ENCODE assay signal across 8 mouse cellular contexts in the genomic region with DNA sequence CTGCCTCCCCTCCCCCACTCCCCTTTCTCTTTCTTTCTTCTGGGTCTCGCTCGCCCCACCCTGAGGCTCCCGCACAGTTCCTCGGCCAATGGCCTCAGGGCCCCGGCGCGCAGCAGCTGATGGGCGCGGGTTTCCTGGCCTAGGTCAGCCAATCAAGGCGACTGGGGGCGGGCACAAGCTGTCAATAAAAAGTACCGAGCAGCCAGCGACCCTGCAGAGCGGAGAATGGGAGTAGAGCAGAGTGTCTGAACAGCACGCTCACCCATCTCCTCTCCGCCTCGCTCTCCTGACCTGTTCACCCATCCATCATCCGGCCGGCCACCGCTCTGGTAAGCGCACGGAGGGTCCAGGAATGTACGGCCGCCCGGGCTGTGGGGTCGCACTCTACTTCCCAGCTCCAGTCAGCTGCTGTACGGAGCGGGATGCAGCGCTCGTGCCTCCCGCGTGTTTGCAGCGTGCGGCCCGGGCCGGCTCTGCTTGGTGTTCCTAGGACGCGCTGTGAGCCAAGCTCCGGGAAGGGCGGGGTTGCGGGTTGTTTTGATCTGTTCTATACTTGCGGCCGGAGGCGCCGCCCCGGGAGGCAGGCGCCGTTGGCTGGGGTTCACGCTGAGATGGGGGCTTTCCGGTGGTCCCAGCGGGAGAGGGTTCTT. TPM values are rescaled to one million over a fixed set of nuclear protein-coding genes. Genes with fewer than 3 reads are reported as not detected.
DNase-seq lines count a peak whose midpoint lies in the region; ATAC-seq and TF ChIP-seq lines count a peak whose summit lies in the region.

A gene (plus strand): TSS at position 214 of the 650 bp plus-strand sequence.
A gene (minus strand): TSS at position 498 of the 650 bp plus-strand sequence.

- TF ChIP-seq POLR2A in bone marrow, adult 2 months (IDR thresholded peaks at IDR 0.05; ENCODE audit: borderline replicate concordance, control insufficient read depth, low read depth, low read length) = peak; percentile 99

- ATAC-seq in embryonic facial prominence, embryonic 15.5 days (ENCODE audit: insufficient number of reproducible peaks, low FRiP score, low TSS enrichment, low read depth) = peak; percentile 96
- peak; percentile 97 for ATAC-seq in kidney, embryonic 14.5 days (ENCODE audit: low FRiP score, low TSS enrichment)
- ATAC-seq in limb, embryonic 15.5 days (ENCODE audit: insufficient number of reproducible peaks, low FRiP score, low TSS enrichment, low read depth) = peak; percentile 95

- H3K27me3 ChIP-seq in embryonic facial prominence, embryonic 15.5 days = no peaks in the 10 kb centered on the region
- H3K27me3 ChIP-seq in kidney, embryonic 14.5 days (ENCODE audit: control insufficient read depth, insufficient read depth, low read length) = no peaks in the 10 kb centered on the region
- no peaks in the 10 kb centered on the region for H3K27me3 ChIP-seq in limb, embryonic 15.5 days

- H3K36me3 ChIP-seq in embryonic facial prominence, embryonic 15.5 days = peaks cover 23% of the 10 kb centered on the region; the same call in 1 of the 2 replicates
- peaks cover 21% of the 10 kb centered on the region for H3K36me3 ChIP-seq in kidney, embryonic 14.5 days (ENCODE audit: control insufficient read depth, insufficient read depth, low read length)
- peaks cover 22% of the 10 kb centered on the region for H3K36me3 ChIP-seq in limb, embryonic 15.5 days

- peak within 1 kb of the TSS; percentile 97 for H3K4me3 ChIP-seq in bone marrow, adult 2 months (replicated peaks; ENCODE audit: control insufficient read depth, low read depth, low read length)
- H3K4me3 ChIP-seq in embryonic facial prominence, embryonic 15.5 days (replicated peaks) = peak within 1 kb of the TSS; percentile 85
- peak within 1 kb of the TSS; percentile 88 for H3K4me3 ChIP-seq in kidney, embryonic 14.5 days (ENCODE audit: low read length)
- peak within 1 kb of the TSS; percentile 79 for H3K4me3 ChIP-seq in limb, embryonic 15.5 days

- no peaks in the 10 kb centered on the region for H3K4me1 ChIP-seq in bone marrow, adult 2 months (ENCODE audit: control insufficient read depth, insufficient read depth, low read length)
- H3K4me1 ChIP-seq in embryonic facial prominence, embryonic 15.5 days = peaks cover 26% of the 10 kb centered on the region
- H3K4me1 ChIP-seq in kidney, embryonic 14.5 days (ENCODE audit: control insufficient read depth, insufficient read depth, low read length) = peaks cover 10% of the 10 kb centered on the region; the same call in 1 of the 2 replicates
- peaks cover 26% of the 10 kb centered on the region for H3K4me1 ChIP-seq in limb, embryonic 15.5 days

- peak within 1 kb of the TSS; percentile 97 for H3K27ac ChIP-seq in bone marrow, adult 2 months (ENCODE audit: control insufficient read depth, insufficient read depth, low read depth, low read length, poor library complexity)
- H3K27ac ChIP-seq in embryonic facial prominence, embryonic 15.5 days (replicated peaks) = peak within 1 kb of the TSS; percentile 97
- peak within 1 kb of the TSS; percentile 95 for H3K27ac ChIP-seq in kidney, embryonic 14.5 days (ENCODE audit: low read depth, low read length)
- peak within 1 kb of the TSS; percentile 97 for H3K27ac ChIP-seq in limb, embryonic 15.5 days

- no peaks in the 10 kb centered on the region for H3K9me3 ChIP-seq in embryonic facial prominence, embryonic 15.5 days (replicated peaks)
- no peaks in the 10 kb centered on the region for H3K9me3 ChIP-seq in kidney, embryonic 14.5 days (ENCODE audit: control insufficient read depth, low read length)
- no peaks in the 10 kb centered on the region for H3K9me3 ChIP-seq in limb, embryonic 15.5 days

- H3K4me2 ChIP-seq in embryonic facial prominence, embryonic 15.5 days (replicated peaks) = peak within 1 kb of the TSS; percentile 79
- H3K4me2 ChIP-seq in kidney, embryonic 14.5 days (replicated peaks; ENCODE audit: low read depth, low read length) = peak within 1 kb of the TSS; percentile 81
- peak within 1 kb of the TSS; percentile 82 for H3K4me2 ChIP-seq in limb, embryonic 15.5 days

- no peak for TF ChIP-seq CTCF in bone marrow, adult 2 months (IDR thresholded peaks at IDR 0.05; ENCODE audit: control insufficient read depth, insufficient read depth, low read length)

- H3K9ac ChIP-seq in embryonic facial prominence, embryonic 15.5 days = peak within 1 kb of the TSS; percentile 77
- peak within 1 kb of the TSS; percentile 85 for H3K9ac ChIP-seq in kidney, embryonic 14.5 days (ENCODE audit: low read depth, low read length)
- peak within 1 kb of the TSS; percentile 84 for H3K9ac ChIP-seq in limb, embryonic 15.5 days

- peak; percentile 90 for DNase-seq in 416B (ENCODE audit: low read depth)
- DNase-seq in heart, adult 9 months (ENCODE audit: low spot score in 2 of 2) = peak; percentile 97
- DNase-seq in monocyte, adult 2 months (ENCODE audit: low read depth in 1 of 2, low spot score in 2 of 2) = peak; percentile 79 to 88
- DNase-seq in spleen, postnatal 36 days (ENCODE audit: low spot score in 2 of 2) = peak; percentile 97 to 98

- under 1% methylated on average over 51 of the region's 51 CpGs for WGBS in bone marrow, adult 2 months
- under 1% methylated on average over 51 of the region's 51 CpGs for WGBS in embryonic facial prominence, embryonic 15.5 days
- WGBS in kidney, embryonic 14.5 days = under 1% methylated on average over 51 of the region's 51 CpGs
- WGBS in limb, embryonic 15.5 days = under 1% methylated on average over 51 of the region's 51 CpGs

RNA-seq across cellular contexts. Expression of the first gene that starts in this region (rescaled TPM):
- 101 and 115 TPM in 2 replicates for polyA plus RNA-seq in bone marrow, adult 2 months (2011; ENCODE audit: insufficient read depth, insufficient read length, low replicate concordance, missing spikeins)
- 115 and 119 TPM in 2 replicates for polyA plus RNA-seq in embryonic facial prominence, embryonic 15.5 days (2015; fragmentation: Nextera tagmentation; extraction: Ambion mirVana)
- 132 and 139 TPM in 2 replicates for polyA plus RNA-seq in kidney, embryonic 14.5 days (2014; fragmentation: Nextera tagmentation; extraction: Ambion mirVana)
- polyA plus RNA-seq in limb, embryonic 15.5 days (2015; fragmentation: Nextera tagmentation; extraction: Ambion mirVana) = 88.4 and 93.1 TPM in 2 replicates

RNA-seq across cellular contexts. Expression of the second gene that starts in this region (rescaled TPM):
- polyA plus RNA-seq in bone marrow, adult 2 months (2011; ENCODE audit: insufficient read depth, insufficient read length, low replicate concordance, missing spikeins) = 1.8 and 2.1 TPM in 2 replicates
- 0.92 and 1.1 TPM in 2 replicates for polyA plus RNA-seq in embryonic facial prominence, embryonic 15.5 days (2015; fragmentation: Nextera tagmentation; extraction: Ambion mirVana)
- polyA plus RNA-seq in kidney, embryonic 14.5 days (2014; fragmentation: Nextera tagmentation; extraction: Ambion mirVana) = 0.38 and 0.50 TPM in 2 replicates
- 0.35 and 0.78 TPM in 2 replicates for polyA plus RNA-seq in limb, embryonic 15.5 days (2015; fragmentation: Nextera tagmentation; extraction: Ambion mirVana)

Comparison
In these comparisons a context has a peak if more than half of its experiments do, and no peak if none do; other contexts are left out.
1. Peak in every context shown above with its lines: DNase-seq, ATAC-seq, H3K4me3 ChIP-seq and H3K27ac ChIP-seq.